ENCODE assay signal across 31 mouse cellular contexts in the genomic region with DNA sequence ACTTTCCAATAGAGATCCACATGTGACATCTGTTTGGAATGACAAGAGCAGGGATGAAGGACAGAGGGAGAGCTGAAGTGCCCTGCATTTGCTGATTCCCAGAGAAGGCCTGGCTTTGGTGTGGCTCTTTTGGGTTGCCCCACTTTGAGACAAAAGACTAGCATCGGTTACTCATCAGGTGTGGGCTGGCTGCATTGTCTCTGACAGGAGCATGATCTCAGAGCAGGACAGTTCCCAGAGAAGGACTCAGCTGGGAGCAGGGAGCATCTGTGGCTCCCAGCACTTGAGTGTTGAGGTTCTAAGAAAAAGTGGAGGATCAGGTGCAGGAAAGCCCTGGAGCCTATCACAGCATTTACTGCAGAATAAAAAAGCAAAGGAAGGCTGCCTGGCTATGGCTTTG.
"Had no signal": no experiment of that assay in that cellular context is flagged by ENCODE, and none has a peak within 500 bp of the region (broad histone marks: within the 10 kb centered on the region; RNA-seq: fewer than 3 reads in every experiment).

No protein-coding gene starts in this region.

- H3K4me3 ChIP-seq: heart, embryonic 12.5 days; heart, embryonic 13.5 days; heart, embryonic 15.5 days; hindbrain, embryonic 10.5 days; hindbrain, embryonic 12.5 days; hindbrain, embryonic 13.5 days; hindbrain, embryonic 15.5 days; intestine, embryonic 15.5 days; kidney, embryonic 15.5 days; layer of hippocampus, adult 2 months; left cerebral cortex, adult 2 months had no signal

- H3K27ac ChIP-seq: heart, embryonic 13.5 days; heart, embryonic 15.5 days; hindbrain, embryonic 10.5 days; hindbrain, embryonic 12.5 days; hindbrain, embryonic 13.5 days; hindbrain, embryonic 14.5 days; hindbrain, embryonic 15.5 days; hindbrain, postnatal 0 days; intestine, embryonic 15.5 days; kidney, embryonic 15.5 days; kidney, postnatal 0 days; layer of hippocampus, adult 2 months; left cerebral cortex, adult 2 months had no signal

- H3K4me2 ChIP-seq: heart, embryonic 11.5 days; heart, embryonic 12.5 days; heart, embryonic 13.5 days; heart, embryonic 15.5 days; hindbrain, embryonic 12.5 days; hindbrain, embryonic 13.5 days; hindbrain, embryonic 14.5 days; hindbrain, embryonic 15.5 days; intestine, embryonic 15.5 days; kidney, embryonic 15.5 days had no signal

- H3K4me1 ChIP-seq: heart, embryonic 12.5 days; heart, embryonic 13.5 days; heart, embryonic 15.5 days; hindbrain, embryonic 15.5 days; intestine, embryonic 15.5 days; kidney, embryonic 15.5 days had no signal

- H3K9ac ChIP-seq: heart, embryonic 12.5 days; heart, embryonic 13.5 days; heart, embryonic 15.5 days; hindbrain, embryonic 12.5 days; hindbrain, embryonic 13.5 days; hindbrain, embryonic 14.5 days; hindbrain, embryonic 15.5 days; intestine, embryonic 15.5 days; kidney, embryonic 15.5 days had no signal

- H3K27me3 ChIP-seq: heart, embryonic 12.5 days; heart, embryonic 13.5 days; heart, embryonic 15.5 days; hindbrain, embryonic 12.5 days; hindbrain, embryonic 13.5 days; hindbrain, embryonic 15.5 days; intestine, embryonic 15.5 days; kidney, embryonic 15.5 days had no signal

- H3K36me3 ChIP-seq: heart, embryonic 12.5 days; heart, embryonic 13.5 days; heart, embryonic 15.5 days; hindbrain, embryonic 10.5 days; hindbrain, embryonic 12.5 days; hindbrain, embryonic 13.5 days; hindbrain, embryonic 15.5 days; intestine, embryonic 15.5 days; kidney, embryonic 15.5 days had no signal

- DNase-seq: heart, postnatal 36 days; kidney, adult 11 months; kidney, adult 18-20 months; kidney, adult 2 months; kidney, adult 8-10 months; kidney, adult 9 months; kidney, postnatal 10 days; kidney, postnatal 14 days; kidney, postnatal 25 days; kidney, postnatal 36 days; layer of hippocampus, adult 9-11 months; layer of hippocampus, postnatal 36 days had no signal

- H3K9me3 ChIP-seq: heart, embryonic 12.5 days; heart, embryonic 13.5 days; heart, embryonic 15.5 days; hindbrain, embryonic 10.5 days; hindbrain, embryonic 12.5 days; hindbrain, embryonic 13.5 days; hindbrain, embryonic 15.5 days; intestine, embryonic 15.5 days; kidney, embryonic 15.5 days had no signal

- ATAC-seq: hindbrain, embryonic 16.5 days; hindbrain, postnatal 0 days; inflammation-experienced regulatory T-cells, adult 6 months; intestine, embryonic 15.5 days; intestine, embryonic 16.5 days; intestine, postnatal 0 days had no signal
